Mouse (Mus musculus) bone marrow, adult 2 months (tissue): Measurements from ENCODE around the gene Cdc42bpa.

ENCODE experiments used
- CTCF ChIP-seq: fragments of 200-500 bp; IDR thresholded peaks from 2 replicates; pipeline ENCODE4 v1.5.1; 2011; ENCODE audit warnings: low read length, control low read depth; ENCODE audit not compliant: control insufficient read depth, insufficient read depth
- POLR2A ChIP-seq: fragments of 200-500 bp; IDR thresholded peaks from 2 replicates; pipeline ENCODE4 v1.6.1; 2011; ENCODE audit warnings: low read depth, mild to moderate bottlenecking, control low read depth, low read length, borderline replicate concordance; ENCODE audit not compliant: control insufficient read depth

- no peak for TF ChIP-seq CTCF
- TF ChIP-seq POLR2A = no peak
These were observed 236.2 kb downstream of the Cdc42bpa start for GRCm38 (mm10) chr1:180196508-180196907.
